Mouse (Mus musculus): Measurements from ENCODE around the gene Wdr41.

DNA sequence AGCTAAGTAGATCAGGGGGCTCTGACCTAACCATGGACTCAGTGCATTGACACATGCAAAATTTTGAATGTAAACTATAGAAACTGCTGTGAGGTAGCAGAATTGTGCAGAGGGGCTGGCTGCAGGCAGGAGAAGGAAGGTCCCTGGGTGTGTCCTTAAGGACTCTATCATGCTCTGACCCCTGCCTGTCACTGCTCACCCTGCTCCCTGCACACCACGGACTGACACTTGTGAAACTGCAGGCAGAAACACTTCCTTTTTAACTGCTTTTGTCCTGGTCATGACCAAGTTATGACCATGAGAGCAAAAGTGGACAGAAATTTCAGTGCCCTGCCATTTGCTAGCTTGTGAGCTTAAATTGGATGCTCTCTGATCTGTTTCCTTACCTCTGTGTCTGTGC is 68.0 kb downstream of the Wdr41 start:
- TF ChIP-seq MAFK (IDR thresholded peaks at IDR 0.05; ENCODE audit: insufficient replicate concordance, low read length) (no peak), CTCF (conservative IDR thresholded peaks at IDR 0.05 in 1 of 2, IDR thresholded peaks at IDR 0.05 in 1 of 2; ENCODE audit: low read depth in 2 of 2, low read length in 2 of 2) (no peak), EP300 (IDR thresholded peaks at IDR 0.05; ENCODE audit: low read length) (no peak), RCOR1 (conservative IDR thresholded peaks at IDR 0.05; ENCODE audit: low read depth, low read length) (no peak), POLR2A (IDR thresholded peaks at IDR 0.05; ENCODE audit: low read depth, low read length) (no peak)

All from CH12.LX (cell line).